Mouse (Mus musculus): ENCODE measurements around the gene Ap3b1. TPM values are rescaled to one million over a fixed set of nuclear protein-coding genes. Genes with fewer than 3 reads are reported as not detected.

Ap3b1 gene
- polyA plus RNA-seq, 1 experiment: 40.2 TPM

- TF ChIP-seq CTCF (IDR thresholded peaks at IDR 0.05; ENCODE audit: extremely low read depth, insufficient read depth, low read length): no peak
- no peak for TF ChIP-seq POLR2A (IDR thresholded peaks at IDR 0.05; ENCODE audit: extremely low read depth, insufficient read depth, low read length)
- Histone ChIP-seq H3K4me3 (ENCODE audit: insufficient read depth, low read length) (no peak overlapping the region), H3K27ac (ENCODE audit: insufficient read depth, low read length) (no peak overlapping the region), H3K4me1 (ENCODE audit: control insufficient read depth, insufficient read depth, low read length) (no peaks in the 10 kb centered on the region)
These were observed 112.4 kb downstream of the Ap3b1 start for GRCm38 (mm10) chr13:94471009-94471672.

- Histone ChIP-seq H3K27ac (ENCODE audit: insufficient read depth, low read length) (no peak overlapping the region), H3K4me1 (ENCODE audit: control insufficient read depth, insufficient read depth, low read length) (no peaks in the 10 kb centered on the region), H3K4me3 (ENCODE audit: insufficient read depth, low read length) (no peak overlapping the region)
- TF ChIP-seq CTCF (IDR thresholded peaks at IDR 0.05; ENCODE audit: extremely low read depth, insufficient read depth, low read length): no peak
- TF ChIP-seq POLR2A (IDR thresholded peaks at IDR 0.05; ENCODE audit: extremely low read depth, insufficient read depth, low read length): no peak
These were observed 117.4 kb downstream of the Ap3b1 start for GRCm38 (mm10) chr13:94476208-94476607.

- TF ChIP-seq CTCF (IDR thresholded peaks at IDR 0.05; ENCODE audit: extremely low read depth, insufficient read depth, low read length) (no peak), POLR2A (IDR thresholded peaks at IDR 0.05; ENCODE audit: extremely low read depth, insufficient read depth, low read length) (no peak)
- H3K4me3 ChIP-seq (ENCODE audit: insufficient read depth, low read length): no peak overlapping the region
These were observed 121.5 kb downstream of the Ap3b1 start for GRCm38 (mm10) chr13:94480256-94480655.

GRCm38 (mm10) chr13:94490684-94491083 lies 131.9 kb downstream of the Ap3b1 start:
- H3K4me1 ChIP-seq (ENCODE audit: control insufficient read depth, insufficient read depth, low read length): peaks cover 2% of the 10 kb centered on the region; the same call in 1 of the 2 replicates
- no peak overlapping the region for H3K27ac ChIP-seq (ENCODE audit: insufficient read depth, low read length)
- no peak overlapping the region for H3K4me3 ChIP-seq (ENCODE audit: insufficient read depth, low read length)
- no peak for TF ChIP-seq CTCF (IDR thresholded peaks at IDR 0.05; ENCODE audit: extremely low read depth, insufficient read depth, low read length)
- no peak for TF ChIP-seq POLR2A (IDR thresholded peaks at IDR 0.05; ENCODE audit: extremely low read depth, insufficient read depth, low read length)

More at GRCm38 (mm10) chr13:94480256-94480655, 121.5 kb downstream of the Ap3b1 start:
- no peak overlapping the region for H3K27ac ChIP-seq (ENCODE audit: insufficient read depth, low read length)
- H3K4me1 ChIP-seq (ENCODE audit: control insufficient read depth, insufficient read depth, low read length): no peaks in the 10 kb centered on the region

DNA sequence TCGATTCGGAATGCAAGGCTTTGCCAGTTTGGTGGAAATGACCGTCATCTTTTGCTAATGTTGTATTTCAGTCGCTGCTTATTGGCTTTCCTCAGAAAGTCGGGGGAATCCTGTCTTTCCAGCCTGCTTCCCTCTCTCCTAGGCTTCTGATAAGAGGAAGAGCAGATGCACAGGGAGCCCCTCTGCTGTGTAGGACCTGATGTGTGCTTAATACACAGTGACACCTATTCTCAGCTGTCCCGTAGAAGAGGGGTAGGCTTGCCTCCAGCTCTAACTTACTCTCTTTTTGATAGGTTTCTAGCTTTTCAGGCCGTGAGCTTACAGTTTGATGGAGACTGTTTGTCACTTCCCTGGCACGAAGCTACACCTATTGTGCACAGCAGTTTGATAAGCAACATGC lies 132.4 kb downstream of the Ap3b1 start:
- H3K4me1 ChIP-seq (ENCODE audit: control insufficient read depth, insufficient read depth, low read length): peaks cover 2% of the 10 kb centered on the region; the same call in 1 of the 2 replicates
- no peak overlapping the region for H3K27ac ChIP-seq (ENCODE audit: insufficient read depth, low read length)
- no peak for TF ChIP-seq CTCF (IDR thresholded peaks at IDR 0.05; ENCODE audit: extremely low read depth, insufficient read depth, low read length)
- H3K4me3 ChIP-seq (ENCODE audit: insufficient read depth, low read length): no peak overlapping the region

GRCm38 (mm10) chr13:94497521-94497920 lies 138.8 kb downstream of the Ap3b1 start:
- TF ChIP-seq CTCF (IDR thresholded peaks at IDR 0.05; ENCODE audit: extremely low read depth, insufficient read depth, low read length) (no peak), POLR2A (IDR thresholded peaks at IDR 0.05; ENCODE audit: extremely low read depth, insufficient read depth, low read length) (no peak)
- Histone ChIP-seq H3K27ac (ENCODE audit: insufficient read depth, low read length) (no peak overlapping the region), H3K4me1 (ENCODE audit: control insufficient read depth, insufficient read depth, low read length) (no peaks in the 10 kb centered on the region), H3K4me3 (ENCODE audit: insufficient read depth, low read length) (no peak overlapping the region)

GRCm38 (mm10) chr13:94506411-94506810 lies 147.7 kb downstream of the Ap3b1 start:
- H3K27ac ChIP-seq (ENCODE audit: insufficient read depth, low read length): no peak overlapping the region
- TF ChIP-seq POLR2A (IDR thresholded peaks at IDR 0.05; ENCODE audit: extremely low read depth, insufficient read depth, low read length): no peak
- no peak for TF ChIP-seq CTCF (IDR thresholded peaks at IDR 0.05; ENCODE audit: extremely low read depth, insufficient read depth, low read length)
- H3K4me3 ChIP-seq (ENCODE audit: insufficient read depth, low read length): no peak overlapping the region
- H3K4me1 ChIP-seq (ENCODE audit: control insufficient read depth, insufficient read depth, low read length): no peaks in the 10 kb centered on the region; the same call in 1 of the 2 replicates

- Histone ChIP-seq H3K4me3 (ENCODE audit: insufficient read depth, low read length) (no peak overlapping the region), H3K27ac (ENCODE audit: insufficient read depth, low read length) (no peak overlapping the region), H3K4me1 (ENCODE audit: control insufficient read depth, insufficient read depth, low read length) (no peaks in the 10 kb centered on the region; the same call in 1 of the 2 replicates)
- no peak for TF ChIP-seq POLR2A (IDR thresholded peaks at IDR 0.05; ENCODE audit: extremely low read depth, insufficient read depth, low read length)
- no peak for TF ChIP-seq CTCF (IDR thresholded peaks at IDR 0.05; ENCODE audit: extremely low read depth, insufficient read depth, low read length)
These were observed 149.6 kb downstream of the Ap3b1 start for GRCm38 (mm10) chr13:94508344-94508743.

GRCm38 (mm10) chr13:94513157-94513767 lies 154.5 kb downstream of the Ap3b1 start:
- Histone ChIP-seq H3K4me1 (ENCODE audit: control insufficient read depth, insufficient read depth, low read length) (no peaks in the 10 kb centered on the region), H3K4me3 (ENCODE audit: insufficient read depth, low read length) (no peak overlapping the region), H3K27ac (ENCODE audit: insufficient read depth, low read length) (no peak overlapping the region)
- TF ChIP-seq POLR2A (IDR thresholded peaks at IDR 0.05; ENCODE audit: extremely low read depth, insufficient read depth, low read length): no peak
- TF ChIP-seq CTCF (IDR thresholded peaks at IDR 0.05; ENCODE audit: extremely low read depth, insufficient read depth, low read length): no peak

- TF ChIP-seq CTCF (IDR thresholded peaks at IDR 0.05; ENCODE audit: extremely low read depth, insufficient read depth, low read length) (no peak), POLR2A (IDR thresholded peaks at IDR 0.05; ENCODE audit: extremely low read depth, insufficient read depth, low read length) (no peak)
- Histone ChIP-seq H3K4me3 (ENCODE audit: insufficient read depth, low read length) (no peak overlapping the region), H3K27ac (ENCODE audit: insufficient read depth, low read length) (no peak overlapping the region), H3K4me1 (ENCODE audit: control insufficient read depth, insufficient read depth, low read length) (no peaks in the 10 kb centered on the region)
These were observed 155.1 kb downstream of the Ap3b1 start for GRCm38 (mm10) chr13:94513898-94514297.
